Mouse (Mus musculus): Measurements from ENCODE around the gene Tulp3. TPM values are rescaled to one million over a fixed set of nuclear protein-coding genes. Genes with fewer than 3 reads are reported as not detected.

Gene Tulp3
- total RNA-seq, 2 experiments from 2014 or later: 8.7 to 8.9 TPM

- intact Hi-C loops (cut with DNase I): loop anchor here (10.0 kb wide), 1 partner anchor 335 kb away; no protein-coding TSS in a partner anchor
- DNase-seq: peak in 1 of 2 experiments; percentile 32
Measured at GRCm38 (mm10) chr6:128299292-128300133, 56.1 kb downstream of the Tulp3 start.

- intact Hi-C loops (cut with DNase I): no loop called here
- no peak for DNase-seq
Measured at GRCm38 (mm10) chr6:128298246-128298645, 57.4 kb downstream of the Tulp3 start.

GRCm38 (mm10) chr6:128296750-128297393 is 58.8 kb downstream of the Tulp3 start:
- intact Hi-C loops (cut with DNase I): no loop called here
- no peak for DNase-seq

- intact Hi-C loops (cut with DNase I): no loop called here
- DNase-seq: peak; percentile 39 to 60
Measured at GRCm38 (mm10) chr6:128295876-128296749, 59.5 kb downstream of the Tulp3 start.

GRCm38 (mm10) chr6:128291284-128291683 is 64.4 kb downstream of the Tulp3 start:
- intact Hi-C loops (cut with DNase I): no loop called here
- no peak for DNase-seq

GRCm38 (mm10) chr6:128288681-128289080 is 67.0 kb downstream of the Tulp3 start:
- no peak for DNase-seq
- intact Hi-C loops (cut with DNase I): no loop called here

- peak; percentile 53 to 63 for DNase-seq
- intact Hi-C loops (cut with DNase I): no loop called here
Measured at GRCm38 (mm10) chr6:128285792-128286430, 69.7 kb downstream of the Tulp3 start.

GRCm38 (mm10) chr6:128282126-128282525 is 73.5 kb downstream of the Tulp3 start:
- intact Hi-C loops (cut with DNase I): no loop called here

GRCm38 (mm10) chr6:128280472-128281145 is 75.0 kb downstream of the Tulp3 start:
- intact Hi-C loops (cut with DNase I): no loop called here
- no peak for DNase-seq

More at GRCm38 (mm10) chr6:128282126-128282525, 73.5 kb downstream of the Tulp3 start:
- no peak for DNase-seq

GRCm38 (mm10) chr6:128279608-128280007 is 76.0 kb downstream of the Tulp3 start:
- DNase-seq: no peak
- intact Hi-C loops (cut with DNase I): no loop called here

GRCm38 (mm10) chr6:128279099-128279498 is 76.6 kb downstream of the Tulp3 start:
- intact Hi-C loops (cut with DNase I): no loop called here
- DNase-seq: no peak

- no peak for DNase-seq
- intact Hi-C loops (cut with DNase I): no loop called here
Measured at GRCm38 (mm10) chr6:128277132-128278085, 78.2 kb downstream of the Tulp3 start.

GRCm38 (mm10) chr6:128276349-128276748 is 79.3 kb downstream of the Tulp3 start:
- DNase-seq: no peak
- intact Hi-C loops (cut with DNase I): no loop called here

GRCm38 (mm10) chr6:128275506-128276064 is 80.1 kb downstream of the Tulp3 start:
- peak; percentile 22 to 31 for DNase-seq
- intact Hi-C loops (cut with DNase I): no loop called here

GRCm38 (mm10) chr6:128273507-128273906 is 82.1 kb downstream of the Tulp3 start:
- intact Hi-C loops (cut with DNase I): no loop called here
- no peak for DNase-seq

- DNase-seq: no peak
- intact Hi-C loops (cut with DNase I): no loop called here
Measured at GRCm38 (mm10) chr6:128272754-128273153, 82.9 kb downstream of the Tulp3 start.
